Mouse (Mus musculus) CH12F3 (cell line): ENCODE measurements at regions not wholly inside any gene's neighbourhood (a gene's known extent, or its start where the extent isn't known, plus 50 kb on each side); places are given as distances from the start of the nearest gene placed in this dataset.

Experiments used
- in situ Hi-C: fragments of 300-500 bp; cut with MboI; formaldehyde crosslinking; loops from 2 replicates; pipeline ENCODE4 v1.14.3; 2020; ENCODE audit warnings: low sequenced_read_pairs

DNA sequence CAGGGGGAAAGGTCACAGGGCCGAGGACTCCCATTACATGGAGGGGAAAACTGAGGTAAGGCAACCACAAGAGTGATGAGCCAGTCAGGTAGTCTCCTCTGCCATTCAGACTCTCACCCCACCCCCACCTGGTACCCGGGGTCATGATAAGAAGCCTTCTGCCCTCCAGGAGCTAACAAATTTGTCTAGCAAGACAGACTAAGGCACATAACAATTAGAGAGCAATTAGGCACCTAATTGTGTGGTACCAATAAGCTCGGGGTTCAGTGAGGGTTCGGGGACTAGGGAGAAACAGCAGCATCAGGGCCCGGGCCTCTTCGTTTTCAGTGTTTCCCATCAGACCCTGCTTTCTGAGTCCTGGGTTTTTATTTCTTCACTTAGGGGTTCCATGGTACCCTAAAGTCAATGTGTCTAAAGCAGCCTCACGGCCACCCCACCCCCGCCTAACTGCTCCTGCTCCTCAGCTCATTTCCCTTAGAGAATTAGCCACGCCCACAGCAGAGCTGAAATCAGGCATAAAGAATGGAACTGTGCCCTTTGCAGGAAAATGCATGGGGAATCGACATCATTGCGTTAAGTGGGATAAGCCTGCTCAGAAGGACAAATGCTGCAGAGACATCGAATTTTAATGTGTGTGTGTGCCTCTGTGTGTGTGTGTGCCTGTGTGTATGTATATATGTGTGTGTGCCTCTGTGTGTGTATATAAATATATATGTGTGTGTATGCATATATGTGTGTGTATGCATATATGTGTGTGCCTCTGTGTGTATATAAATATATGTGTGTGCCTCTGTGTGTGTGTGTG lies 249.3 kb downstream of the Cryba4 start:
- in situ Hi-C loops: no loop called here

DNA sequence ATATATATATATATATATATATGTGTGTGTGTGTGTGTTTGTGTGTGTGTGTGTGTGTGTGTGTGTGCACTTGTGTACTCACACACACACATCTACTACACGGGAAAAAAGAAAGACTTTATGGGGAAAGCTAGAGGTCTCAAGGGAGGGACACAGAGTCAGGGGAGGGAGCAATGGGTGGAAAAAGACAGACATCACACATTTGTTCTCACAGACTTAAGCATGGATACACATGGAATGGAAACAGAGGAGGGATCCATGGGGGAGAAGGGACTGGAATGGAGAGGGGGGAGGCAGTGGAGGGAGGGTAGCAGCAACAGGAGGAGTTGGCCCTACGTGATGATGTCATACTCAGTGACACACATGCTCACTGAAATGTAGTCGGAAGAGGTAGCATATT lies 248.3 kb downstream of the Cryba4 start:
- in situ Hi-C loops: no loop called here

DNA sequence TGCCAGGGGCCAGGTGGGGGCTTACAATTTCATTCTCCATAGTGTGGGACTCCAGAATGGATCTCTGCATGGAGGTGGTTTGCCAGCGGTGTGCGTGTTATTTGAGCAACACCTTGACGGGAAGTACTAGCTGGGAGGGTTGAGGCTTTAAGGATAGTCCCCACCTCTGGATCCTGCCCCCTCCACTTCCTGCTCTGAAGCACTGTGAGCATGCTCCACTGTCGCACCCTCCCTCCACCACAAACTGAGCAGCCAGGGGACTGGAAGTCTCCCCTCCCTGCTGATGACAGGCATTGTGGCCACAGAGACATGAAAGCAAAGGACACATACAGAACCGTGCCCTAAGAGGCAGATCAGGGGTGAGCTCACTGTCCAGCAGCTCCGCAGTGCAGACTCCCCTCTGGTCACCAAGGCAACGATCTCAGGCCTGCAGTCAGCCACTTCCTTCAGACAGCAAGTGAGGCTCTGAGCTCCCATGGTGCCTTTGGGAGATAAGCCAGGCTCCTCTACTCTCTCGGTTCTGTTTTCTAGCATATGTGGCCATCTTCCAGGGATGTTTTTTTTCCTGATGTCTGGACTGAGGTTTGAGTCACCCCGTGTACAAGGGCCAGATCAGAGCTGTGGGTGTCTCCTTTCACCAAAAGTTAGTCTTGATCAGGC lies 239.7 kb downstream of the Cryba4 start:
- in situ Hi-C loops: no loop called here

DNA sequence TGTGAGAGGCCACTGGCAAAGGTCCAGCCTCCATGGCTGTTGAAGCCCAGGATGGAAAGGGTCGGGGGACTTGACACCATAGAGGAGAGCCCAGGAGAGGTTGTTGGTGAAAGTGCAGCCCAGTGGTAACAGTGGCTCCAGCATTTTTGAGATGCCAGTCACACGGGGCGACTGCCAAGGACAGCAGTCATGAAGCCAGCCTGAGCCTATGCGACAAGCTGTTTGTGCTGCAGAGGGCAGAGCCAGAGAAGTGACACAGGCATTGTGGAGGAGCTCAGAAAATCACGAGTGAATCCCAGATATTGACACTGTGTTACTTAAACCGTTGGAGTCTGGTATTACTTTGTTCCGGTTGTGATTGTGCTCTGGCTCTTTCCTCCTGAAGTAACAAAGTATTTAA lies 233.4 kb downstream of the Cryba4 start:
- in situ Hi-C loops: no loop called here

DNA sequence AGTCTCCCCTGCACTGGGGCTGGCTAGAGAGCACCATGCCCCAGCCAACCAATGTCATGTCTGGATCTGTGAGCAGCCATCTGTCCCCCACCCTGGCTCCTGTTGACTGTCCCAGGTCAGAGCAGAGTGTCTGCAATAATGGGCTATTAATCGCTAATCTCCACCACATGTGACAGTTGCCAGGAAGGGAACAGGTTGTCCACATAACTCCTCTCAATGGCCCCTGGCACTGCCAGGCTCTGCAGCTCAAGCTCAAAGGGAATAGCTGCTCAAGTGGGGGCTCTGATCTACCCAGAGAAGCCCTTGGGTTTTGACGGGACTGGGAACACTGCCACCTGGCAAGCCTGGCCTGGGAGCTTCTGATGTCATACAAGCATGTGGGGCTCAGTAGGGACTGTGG lies 231.4 kb downstream of the Cryba4 start:
- in situ Hi-C loops: no loop called here

DNA sequence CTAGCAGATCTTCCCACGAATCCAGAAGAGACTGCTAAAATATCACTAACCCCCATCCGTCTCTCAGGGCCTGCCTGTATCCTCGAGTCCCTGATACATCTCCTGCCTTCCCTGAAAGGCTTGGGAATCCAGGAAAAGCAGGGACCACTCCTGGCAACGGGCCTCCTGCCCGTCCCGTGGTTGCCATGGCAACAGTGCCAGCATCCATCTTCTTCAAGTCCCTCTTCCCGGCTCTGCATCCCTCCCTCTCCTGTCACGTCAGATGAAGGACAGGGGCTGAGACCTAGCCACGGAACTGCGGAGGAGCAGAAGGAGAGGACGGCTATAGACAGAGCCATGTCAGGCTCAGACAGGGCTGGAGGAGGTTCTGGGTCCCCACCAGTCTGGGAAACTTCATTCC lies 222.4 kb downstream of the Cryba4 start:
- in situ Hi-C loops: no loop called here

DNA sequence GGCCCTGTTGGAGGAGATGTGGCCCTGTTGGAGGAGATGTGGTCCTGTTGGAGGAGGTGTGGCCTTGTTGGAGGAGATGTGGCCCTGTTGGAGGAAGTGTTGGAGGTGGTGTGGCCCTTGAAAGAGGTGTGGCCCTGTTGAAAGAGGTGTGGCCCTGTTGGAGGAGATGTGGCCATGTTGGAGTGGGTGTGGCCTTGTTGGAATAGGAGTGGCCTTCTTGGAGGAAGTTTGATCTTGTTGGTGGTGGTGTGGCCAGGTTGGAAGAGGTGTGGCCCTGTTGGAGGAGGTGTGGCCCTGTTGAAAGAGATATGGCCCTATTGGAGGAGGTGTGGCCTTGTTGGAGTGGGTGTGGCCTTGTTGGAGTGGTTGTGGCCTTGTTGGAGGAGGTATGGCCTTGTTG lies 220.3 kb downstream of the Cryba4 start:
- in situ Hi-C loops: no loop called here

DNA sequence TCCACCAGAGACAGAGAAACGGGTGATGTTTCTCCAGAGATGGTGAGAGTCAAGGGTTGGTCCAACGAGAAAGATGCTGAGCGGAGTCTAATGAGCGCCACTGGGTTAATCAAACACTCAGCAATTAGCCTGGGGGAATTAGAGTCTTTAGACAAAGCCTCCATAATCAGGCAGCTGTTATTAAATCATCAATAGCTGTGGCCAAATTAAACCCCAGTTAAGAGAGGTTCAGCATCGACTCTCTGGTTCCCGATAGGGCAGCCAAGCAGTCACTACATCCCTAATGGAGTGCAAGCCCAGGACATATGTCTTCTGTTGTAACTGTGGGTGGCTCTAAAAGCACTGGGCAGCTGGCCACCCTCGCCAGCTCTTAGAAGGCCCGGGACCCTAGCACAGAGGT lies 216.9 kb downstream of the Cryba4 start:
- in situ Hi-C loops: no loop called here

DNA sequence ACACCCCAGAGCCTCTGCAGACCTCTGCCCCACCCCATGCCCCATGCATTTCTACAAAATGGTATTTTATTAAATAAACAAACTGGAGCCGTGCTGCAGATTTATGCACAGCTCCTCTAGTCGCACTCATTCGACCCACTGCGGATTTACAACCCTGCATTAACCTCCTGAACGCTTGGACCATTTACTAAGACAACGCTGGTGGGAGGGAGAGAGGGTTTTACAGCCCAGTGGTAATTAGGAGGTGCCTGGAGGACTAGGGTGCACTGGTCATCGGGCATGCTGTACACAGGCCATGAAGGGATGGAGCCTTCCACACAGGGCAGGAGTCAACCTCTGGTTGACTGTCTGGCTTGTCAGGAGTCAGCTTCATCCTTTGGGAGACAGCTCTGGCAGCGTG lies 215.2 kb downstream of the Cryba4 start:
- in situ Hi-C loops: no loop called here

DNA sequence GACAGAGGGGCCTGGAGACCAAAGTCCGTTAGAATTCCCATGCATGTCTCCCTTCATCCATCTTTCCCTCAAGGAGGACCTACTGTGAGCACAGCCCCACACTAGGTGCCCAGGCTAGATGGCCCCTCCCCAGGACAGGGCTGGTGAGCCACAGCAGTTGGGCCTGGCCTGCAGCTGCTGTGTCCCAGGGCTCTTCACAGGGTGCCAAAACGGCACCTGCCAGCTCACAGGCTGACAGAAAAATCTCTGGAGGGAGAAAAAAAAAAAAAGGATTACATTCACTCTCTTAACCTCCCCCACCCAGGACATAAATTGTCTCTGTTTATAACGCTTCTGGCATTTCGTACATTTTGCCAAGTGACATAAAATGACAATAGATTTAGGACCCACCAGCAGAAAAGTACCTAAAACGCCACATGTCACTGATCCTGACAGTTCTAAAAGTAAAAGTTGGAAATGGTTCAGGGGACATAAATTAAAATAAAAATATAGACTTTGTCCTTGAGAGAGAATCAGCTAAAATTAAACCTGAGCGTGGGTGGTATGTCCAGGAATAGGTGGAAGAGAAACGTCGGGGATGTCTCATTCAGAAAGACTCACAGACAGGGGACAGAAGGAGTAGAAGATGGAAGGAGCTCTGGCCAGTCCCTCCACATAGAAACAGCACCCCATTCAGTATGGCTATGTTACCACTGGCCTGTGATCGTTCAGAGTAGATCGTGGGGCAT lies 212.5 kb downstream of the Cryba4 start:
- in situ Hi-C loops: no loop called here

DNA sequence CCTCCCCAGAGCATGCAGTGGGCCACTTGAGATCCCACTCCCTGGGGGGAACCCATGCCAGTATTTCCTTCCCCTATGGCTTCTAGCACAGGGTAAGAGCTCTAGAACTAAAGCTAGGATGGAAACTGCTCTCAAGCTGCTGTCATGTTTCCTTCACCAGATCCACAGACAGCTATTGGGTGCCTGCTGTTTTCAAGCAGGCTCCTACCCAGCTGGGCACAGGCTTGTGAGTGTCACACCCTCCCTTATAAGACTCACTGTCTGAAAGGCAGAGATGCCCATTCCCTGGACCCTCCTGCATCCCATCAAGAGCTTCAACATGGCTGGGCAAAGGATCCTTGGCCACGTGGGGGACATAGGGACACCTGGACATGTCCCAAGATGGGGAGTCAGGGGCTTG lies 211.6 kb downstream of the Cryba4 start:
- in situ Hi-C loops: no loop called here

DNA sequence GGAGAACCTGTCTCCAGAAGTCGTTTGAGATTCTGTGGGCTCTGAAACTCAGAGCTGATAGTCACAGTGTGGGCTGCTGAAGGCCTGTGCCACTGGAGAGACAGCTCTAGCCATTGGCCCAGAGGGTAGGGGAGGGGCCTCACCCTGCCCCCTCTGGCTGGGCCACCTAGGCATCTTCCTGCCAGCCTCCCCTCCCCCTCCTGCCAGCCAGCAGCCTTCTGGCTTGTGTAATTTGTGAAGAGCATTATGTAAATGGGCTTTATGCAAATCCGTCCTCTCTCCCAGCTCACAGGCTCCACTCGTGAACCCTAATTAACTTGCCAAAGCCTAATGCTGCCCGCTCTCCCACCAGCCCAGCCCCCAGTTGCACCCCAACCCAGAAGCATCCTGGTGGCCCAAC lies 211.0 kb downstream of the Cryba4 start:
- in situ Hi-C loops: no loop called here

DNA sequence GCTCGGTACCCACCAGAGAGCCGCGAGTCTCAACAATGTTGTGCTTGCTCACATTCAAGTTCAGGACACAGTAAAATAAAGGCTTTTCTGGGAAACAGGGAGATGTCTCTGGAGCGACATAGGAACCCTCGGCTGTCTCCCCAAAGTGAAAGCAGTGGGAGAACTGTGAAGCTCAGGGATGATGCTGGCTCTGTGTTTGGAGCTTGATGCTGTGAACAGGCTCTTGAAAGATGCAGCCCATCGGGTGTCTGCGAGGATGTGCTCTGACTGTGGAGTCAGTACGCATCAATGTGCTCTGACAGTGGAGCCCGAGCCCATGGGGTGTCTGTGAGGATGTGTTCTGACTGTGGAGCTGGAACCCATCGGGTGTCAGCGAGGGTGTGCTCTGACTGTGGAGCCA lies 210.1 kb downstream of the Cryba4 start:
- in situ Hi-C loops: no loop called here

DNA sequence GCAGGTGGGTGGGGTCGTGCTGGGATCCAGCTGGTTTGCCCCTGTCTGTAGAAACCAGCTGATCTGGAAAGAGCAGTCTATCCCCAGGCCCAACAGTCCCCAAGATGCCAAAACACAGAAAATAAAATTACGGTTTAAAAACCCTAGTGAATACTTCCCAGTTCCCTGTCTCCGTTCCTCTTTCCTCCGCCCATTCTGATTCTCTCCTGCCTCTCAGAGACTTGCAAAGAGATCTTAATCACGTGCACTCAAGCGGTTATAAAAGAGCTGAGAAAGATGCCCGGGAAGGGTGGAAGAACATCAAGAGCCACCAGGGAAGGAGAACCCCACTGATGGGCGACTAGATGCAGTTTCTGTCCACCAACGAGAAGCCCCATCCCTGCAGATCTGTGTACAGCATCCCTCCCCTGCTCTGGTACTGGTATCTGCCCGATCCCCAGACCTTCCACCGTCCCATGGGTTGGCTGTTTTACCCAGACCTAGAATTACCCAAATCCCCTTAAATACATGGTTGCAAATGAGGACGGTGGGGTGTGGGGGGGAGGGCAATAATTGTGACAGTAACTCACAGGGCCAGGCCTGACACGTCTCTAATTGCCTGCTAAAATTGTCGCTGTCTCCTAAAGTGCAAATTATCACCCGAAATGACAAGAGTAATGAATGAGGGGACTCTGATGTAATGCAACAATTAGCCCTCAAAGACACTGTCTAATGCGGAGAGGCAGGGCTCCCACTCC lies 202.1 kb downstream of the Cryba4 start:
- in situ Hi-C loops: no loop called here

DNA sequence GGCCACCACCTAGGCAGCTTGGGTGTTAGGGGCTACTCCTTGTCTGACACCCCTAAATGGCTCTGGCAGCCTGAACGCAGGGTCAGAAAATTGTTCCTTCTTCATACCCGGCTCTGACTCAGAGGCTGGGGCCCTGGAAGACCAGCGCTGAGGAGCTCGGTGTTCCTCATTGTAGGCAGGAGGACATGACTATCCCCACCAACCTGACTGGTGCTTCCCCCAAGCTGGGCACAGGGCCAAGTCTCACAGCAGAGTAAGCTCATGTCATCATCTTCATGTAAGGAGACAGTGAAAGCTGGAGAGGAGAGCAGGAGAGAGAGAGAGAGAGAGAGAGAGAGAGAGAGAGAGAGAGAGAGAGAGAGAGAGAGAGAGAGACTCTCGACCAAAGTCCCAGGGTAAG lies 201.4 kb downstream of the Cryba4 start:
- in situ Hi-C loops: no loop called here

DNA sequence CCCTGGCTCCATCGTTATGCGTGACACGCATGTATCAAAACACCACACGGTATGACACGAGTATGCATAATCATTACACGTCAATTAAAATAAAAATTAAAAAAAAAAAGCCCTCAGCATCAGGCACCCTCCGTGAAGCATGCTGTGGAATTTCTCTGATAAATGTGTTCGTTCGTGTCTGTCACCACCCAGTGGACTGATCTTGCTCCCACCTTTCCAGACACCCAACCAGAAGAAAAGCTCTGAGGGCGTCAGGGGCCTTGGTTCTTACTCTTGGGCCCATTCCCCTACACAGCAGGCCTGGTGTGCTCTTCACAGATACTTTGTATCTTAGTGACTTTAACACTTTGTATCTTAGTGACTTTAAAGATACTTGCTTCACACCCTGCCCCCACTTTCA lies 200.5 kb downstream of the Cryba4 start:
- in situ Hi-C loops: no loop called here

DNA sequence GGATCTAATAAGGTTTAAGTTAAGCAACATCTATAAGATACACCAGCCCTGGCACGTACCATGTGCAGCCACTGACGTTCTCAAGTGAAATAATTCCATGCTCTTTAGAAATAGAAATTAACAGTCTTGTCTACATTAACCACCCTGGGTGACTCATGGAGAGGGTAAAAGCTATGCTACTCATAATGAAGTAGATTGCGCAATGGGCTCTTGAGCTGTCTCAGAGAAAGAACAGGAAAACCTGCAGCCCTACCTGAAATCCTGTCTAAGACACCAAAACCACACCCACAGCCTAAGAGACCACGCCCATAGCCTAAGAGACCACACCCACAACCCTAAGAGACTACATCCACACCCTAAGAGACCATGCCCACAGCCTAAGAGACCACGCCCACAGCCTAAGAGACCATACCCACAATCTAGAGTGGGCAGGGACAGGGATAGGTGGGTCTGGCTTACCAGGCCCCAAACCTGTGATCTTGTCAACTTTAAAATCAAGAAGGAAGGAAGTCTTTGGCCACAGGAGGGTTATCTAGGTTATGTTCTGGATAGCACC lies 198.6 kb downstream of the Cryba4 start:
- in situ Hi-C loops: no loop called here

DNA sequence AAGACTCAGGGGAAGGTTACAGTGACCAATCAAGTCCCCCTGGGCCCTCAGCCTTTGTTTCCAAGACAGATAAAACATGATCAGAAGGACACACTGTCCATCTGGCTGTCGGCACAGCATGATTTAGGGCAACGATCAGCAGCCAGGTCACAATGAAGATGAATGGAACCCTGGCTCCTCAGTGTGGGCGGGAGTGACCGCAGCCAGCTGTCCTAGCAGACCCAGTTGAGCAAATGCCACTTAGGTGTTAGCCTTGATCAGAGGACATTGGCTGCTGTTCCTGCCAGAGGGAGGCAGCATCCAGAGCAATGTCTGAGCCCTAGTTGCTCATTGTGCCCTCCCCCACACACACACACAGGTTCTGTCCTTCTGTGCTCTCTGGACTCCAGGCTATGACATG lies 197.3 kb downstream of the Cryba4 start:
- in situ Hi-C loops: no loop called here

DNA sequence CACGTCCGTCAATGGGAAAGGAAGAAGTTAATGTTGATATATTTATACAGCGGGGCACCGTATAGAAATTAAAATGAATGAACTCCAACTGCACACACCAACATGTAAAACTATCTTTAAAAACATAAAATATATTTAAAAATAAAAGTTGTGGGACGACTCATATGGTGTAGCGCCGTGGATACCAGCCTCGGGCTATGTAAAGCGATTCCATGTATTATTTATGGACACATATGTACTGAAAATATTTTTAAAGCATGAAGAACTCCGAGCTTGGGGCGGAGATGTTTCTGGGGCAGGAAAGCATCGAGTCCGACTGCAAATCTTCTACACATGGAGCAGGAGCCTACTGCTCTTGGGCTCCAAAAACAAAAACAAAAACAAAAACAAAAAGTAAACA lies 182.4 kb downstream of the Cryba4 start:
- in situ Hi-C loops: no loop called here

DNA sequence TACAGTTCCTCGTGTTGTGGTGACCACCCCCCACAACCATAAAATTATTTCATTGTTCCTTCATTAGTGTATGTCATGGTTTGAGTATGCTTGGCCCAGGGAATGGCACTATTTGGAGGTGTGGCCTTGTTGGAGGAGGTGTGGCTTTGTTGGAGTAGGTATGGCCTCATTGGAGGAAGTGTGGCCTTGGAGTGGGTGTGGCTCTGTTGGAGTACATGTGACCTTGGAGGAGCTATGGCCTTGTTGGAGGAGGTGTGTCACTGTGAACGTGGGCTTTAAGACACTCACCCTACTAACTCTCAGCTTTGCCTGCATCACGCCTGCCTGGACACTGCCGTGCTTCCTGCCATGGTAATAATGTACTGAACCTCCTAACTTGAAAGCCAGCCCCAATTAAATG lies 179.9 kb downstream of the Cryba4 start:
- in situ Hi-C loops: no loop called here

DNA sequence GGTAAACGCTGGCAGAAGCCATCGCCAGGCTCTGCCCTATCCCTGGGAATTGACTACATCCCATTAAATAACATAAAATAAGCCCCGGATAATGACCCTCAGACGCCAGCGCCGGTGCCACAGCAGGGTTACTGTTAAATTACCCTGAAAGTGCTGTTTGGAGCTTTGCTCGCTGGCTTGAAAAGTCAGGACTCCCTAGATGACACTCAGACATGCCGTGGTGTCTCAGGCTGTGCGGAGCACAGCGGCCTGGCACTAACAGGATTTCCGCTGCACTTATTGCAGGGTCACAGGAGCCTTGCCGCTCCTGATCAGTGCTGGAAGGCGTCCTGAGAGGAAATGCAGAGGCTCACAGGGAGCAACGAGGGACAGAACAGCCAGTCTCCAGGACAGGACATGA lies 175.2 kb downstream of the Cryba4 start:
- in situ Hi-C loops: no loop called here
